Mouse (Mus musculus) ES-E14 (cell line): ENCODE data around the gene Caprin1. TPM values are rescaled to one million over a fixed set of nuclear protein-coding genes. Genes with fewer than 3 reads are reported as not detected.

Source experiments
- DNase-seq: peaks from one replicate; pipeline ENCODE4 v3.0.0-alpha.2; 2013; ENCODE audit warnings: low read depth, low spot score
- H3K27ac ChIP-seq: 2 replicates; pipeline ENCODE4 v1.5.1; 2012; ENCODE audit warnings: low read depth, mild to moderate bottlenecking, low read length, moderate library complexity, mixed read lengths; ENCODE audit not compliant: poor library complexity, insufficient read depth, severe bottlenecking
- H3K36me3 ChIP-seq: 2 replicates; pipeline ENCODE4 v1.6.1; 2012; ENCODE audit warnings: mild to moderate bottlenecking, low read length, moderate library complexity, mixed read lengths; ENCODE audit not compliant: control insufficient read depth, poor library complexity, insufficient read depth, severe bottlenecking
- H3K4me1 ChIP-seq, 2 experiments: fragments of 150-350 bp in 1 of 2; sonication (generic) in 1 of 2; 2 replicates each; pipeline ENCODE4 v1.6.1; 2012; ENCODE audit warnings: low read length in 2 of 2, mild to moderate bottlenecking in 1 of 2, mixed read lengths in 1 of 2; ENCODE audit not compliant: control insufficient read depth in 2 of 2, insufficient read depth in 2 of 2, poor library complexity in 1 of 2
- H3K4me3 ChIP-seq, 2 experiments: fragments of 150-350 bp in 1 of 2; sonication (generic) in 1 of 2; 2 replicates each; pipeline ENCODE4 v1.5.1; 2012; ENCODE audit warnings: low read length in 2 of 2, low read depth in 1 of 2, mild to moderate bottlenecking in 1 of 2, mixed read lengths in 1 of 2; ENCODE audit not compliant: insufficient read depth in 1 of 2, poor library complexity in 1 of 2, severe bottlenecking in 1 of 2
- H3K9ac ChIP-seq: 2 replicates; pipeline ENCODE4 v1.6.1; 2012; ENCODE audit warnings: low read depth, mild to moderate bottlenecking, low read length, mixed read lengths; ENCODE audit not compliant: poor library complexity, insufficient read depth, severe bottlenecking
- H3K9me3 ChIP-seq: fragments of 150-350 bp; sonication (generic); 2 replicates; pipeline ENCODE4 v1.6.1; 2012; ENCODE audit warnings: low read depth, mild to moderate bottlenecking, low read length; ENCODE audit not compliant: control insufficient read depth, insufficient read depth
- CHD2 ChIP-seq: IDR thresholded peaks from 2 replicates; pipeline ENCODE4 v1.6.1; 2014; ENCODE audit warnings: mild to moderate bottlenecking, low read depth, low read length, inconsistent platforms
- HCFC1 ChIP-seq: IDR thresholded peaks from 2 replicates; pipeline ENCODE4 v1.6.1; 2012; ENCODE audit warnings: low read length, inconsistent platforms, borderline replicate concordance; ENCODE audit not compliant: insufficient read depth
- MAFK ChIP-seq: IDR thresholded peaks from 2 replicates; pipeline ENCODE4 v1.6.1; 2014; ENCODE audit warnings: mild to moderate bottlenecking, low read depth, low read length, inconsistent platforms; ENCODE audit not compliant: insufficient read depth
- ZC3H11A ChIP-seq: IDR thresholded peaks from 2 replicates; pipeline ENCODE4 v1.6.1; 2012; ENCODE audit warnings: low read depth, mild to moderate bottlenecking, inconsistent platforms, low read length, borderline replicate concordance
- ZNF384 ChIP-seq: IDR thresholded peaks from 2 replicates; pipeline ENCODE4 v1.6.1; 2012; ENCODE audit warnings: low read depth, low read length, inconsistent platforms
- in situ Hi-C, 2 experiments: fragments of 600-800 bp; cut with MboI; formaldehyde crosslinking; loops; one replicate each; pipeline ENCODE4 v1.15.1; 2025; ENCODE audit warnings: low sequenced_read_pairs in 2 of 2, inconsistent platforms in 1 of 2; ENCODE audit not compliant: unreplicated experiment in 2 of 2
- total RNA-seq: library from RNA; depleted of rRNA; stranded (reverse); fragments of 300-350 nt; gene quantifications from 2 replicates; pipeline ENCODE4 v1.2.3, GENCODE M21; 2012

Gene Caprin1
- total RNA-seq, 1 experiment, result 416 TPM

DNA sequence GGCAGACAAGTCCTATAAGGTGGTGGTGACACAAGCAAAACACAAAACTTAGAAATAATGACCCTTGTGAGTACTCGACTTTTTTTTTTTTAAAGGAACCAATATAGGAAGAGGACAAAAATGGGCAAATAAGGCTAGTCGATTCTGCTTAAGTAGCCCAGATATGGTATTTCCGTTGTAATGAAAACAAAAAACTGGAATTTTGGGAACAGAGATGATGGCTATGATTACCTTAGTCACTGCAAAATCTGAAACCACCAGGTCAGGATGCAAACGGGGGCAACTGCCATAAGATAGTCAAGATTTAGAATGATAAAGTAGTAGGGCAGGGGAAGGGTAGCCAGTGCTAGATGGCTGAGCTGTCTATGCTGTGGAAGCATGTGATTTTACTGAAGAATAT, 35.5 kb downstream of the Caprin1 start:
- Histone ChIP-seq H3K36me3 (peaks cover 12% of the 10 kb centered on the region; the same call in 1 of the 2 replicates), H3K4me3 (peak overlapping the region in 1 of 2 experiments; percentile 53; a peak in 2 of 4 replicates), H3K9ac (no peak overlapping the region), H3K4me1 (no peaks in the 10 kb centered on the region; a peak in 1 of 4 replicates), H3K27ac (no peak overlapping the region), H3K9me3 (no peaks in the 10 kb centered on the region)
- TF ChIP-seq HCFC1 (no peak), ZC3H11A (no peak), CHD2 (no peak), ZNF384 (no peak), MAFK (no peak)
- in situ Hi-C loops, result no loop called here
- no peak for DNase-seq

DNA sequence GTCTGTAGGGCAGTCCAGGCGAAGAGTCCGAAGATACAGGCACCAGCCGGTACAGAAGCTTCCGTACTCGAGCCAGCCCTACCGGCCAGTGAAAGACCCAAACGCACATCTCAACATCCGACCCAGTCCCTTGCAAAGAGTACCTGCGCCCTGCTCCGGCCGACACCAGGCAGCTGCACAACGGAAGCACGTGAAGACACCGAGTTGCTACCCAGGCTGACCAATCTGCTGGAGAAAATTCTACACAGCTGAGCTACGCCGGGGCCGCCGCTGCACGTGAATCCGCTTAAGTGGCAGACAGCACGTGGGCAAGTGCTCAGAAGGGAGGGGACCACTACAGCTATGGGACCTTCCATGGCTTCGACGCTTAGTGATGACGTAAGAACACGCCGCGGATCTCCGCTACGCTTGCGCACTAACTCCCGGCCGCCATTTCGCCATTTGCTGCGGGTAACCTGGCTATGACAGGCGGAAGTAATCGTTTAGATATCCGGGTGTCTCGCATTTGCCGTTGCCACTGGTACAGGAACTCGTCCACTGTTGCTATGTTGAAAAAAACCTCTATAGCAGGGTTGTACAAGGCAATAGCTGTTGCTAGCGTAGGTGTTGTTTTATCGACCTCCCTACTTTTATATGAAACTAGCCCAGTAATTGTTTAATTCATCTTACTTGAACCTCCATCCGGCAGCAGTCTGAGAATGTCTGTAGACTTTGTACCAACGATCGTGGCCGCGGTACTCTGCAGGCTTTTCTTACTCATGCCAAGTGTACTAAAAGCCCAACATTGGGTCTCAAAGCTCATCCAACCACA, 36.3 kb downstream of the Caprin1 start, which contains the start of gene Nat10:
Gene Nat10 (minus strand): TSS at position 365 of the 811 bp plus-strand sequence.
- Histone ChIP-seq H3K36me3 (peaks cover 8% of the 10 kb centered on the region), H3K9ac (peak within 1 kb of the TSS; percentile 94), H3K4me3 (peak within 1 kb of the TSS; percentile 68 to 90), H3K9me3 (no peaks in the 10 kb centered on the region), H3K4me1 (no peaks in the 10 kb centered on the region; a peak in 1 of 4 replicates), H3K27ac (peak within 1 kb of the TSS; percentile 83)
- no peak; the same call in 1 of the 2 replicates for TF ChIP-seq CHD2
- no peak for TF ChIP-seq MAFK
- no peak for TF ChIP-seq ZC3H11A
- peak; percentile 88 for TF ChIP-seq HCFC1
- TF ChIP-seq ZNF384, result peak; percentile 90
- in situ Hi-C loops, result no loop called here
- peak; percentile 95 for DNase-seq

DNA sequence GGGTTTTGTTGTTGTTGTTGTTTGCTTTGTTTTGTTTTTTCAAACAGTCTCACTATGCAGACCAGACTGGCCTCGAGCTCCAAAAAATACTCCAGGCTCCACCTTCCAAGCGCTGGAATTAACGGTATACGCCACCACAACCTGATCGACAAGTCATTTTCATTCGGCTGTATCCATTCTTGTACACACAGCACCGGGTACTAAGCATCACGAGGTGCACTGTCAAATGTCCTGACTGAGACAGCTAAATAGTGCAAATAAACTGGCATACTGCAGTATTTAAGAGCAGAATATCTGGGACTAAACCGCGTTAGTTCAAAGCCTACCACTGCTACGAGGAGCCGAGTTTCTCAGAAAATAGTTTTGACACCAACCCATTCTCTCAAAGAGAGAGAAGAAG, 37.0 kb downstream of the Caprin1 start:
- in situ Hi-C loops, result no loop called here
- H3K9ac ChIP-seq, result peak overlapping the region; percentile 94
- H3K27ac ChIP-seq, result peak overlapping the region; percentile 83
- DNase-seq, result no peak
- no peaks in the 10 kb centered on the region for H3K9me3 ChIP-seq
- H3K4me3 ChIP-seq, result peak overlapping the region; percentile 68 to 90
- TF ChIP-seq ZNF384, result no peak
- no peak for TF ChIP-seq ZC3H11A
- no peak for TF ChIP-seq HCFC1
- no peak for TF ChIP-seq MAFK
- no peak; the same call in 1 of the 2 replicates for TF ChIP-seq CHD2
- H3K4me1 ChIP-seq, result no peaks in the 10 kb centered on the region; a peak in 1 of 4 replicates
- H3K36me3 ChIP-seq, result peaks cover 10% of the 10 kb centered on the region

DNA sequence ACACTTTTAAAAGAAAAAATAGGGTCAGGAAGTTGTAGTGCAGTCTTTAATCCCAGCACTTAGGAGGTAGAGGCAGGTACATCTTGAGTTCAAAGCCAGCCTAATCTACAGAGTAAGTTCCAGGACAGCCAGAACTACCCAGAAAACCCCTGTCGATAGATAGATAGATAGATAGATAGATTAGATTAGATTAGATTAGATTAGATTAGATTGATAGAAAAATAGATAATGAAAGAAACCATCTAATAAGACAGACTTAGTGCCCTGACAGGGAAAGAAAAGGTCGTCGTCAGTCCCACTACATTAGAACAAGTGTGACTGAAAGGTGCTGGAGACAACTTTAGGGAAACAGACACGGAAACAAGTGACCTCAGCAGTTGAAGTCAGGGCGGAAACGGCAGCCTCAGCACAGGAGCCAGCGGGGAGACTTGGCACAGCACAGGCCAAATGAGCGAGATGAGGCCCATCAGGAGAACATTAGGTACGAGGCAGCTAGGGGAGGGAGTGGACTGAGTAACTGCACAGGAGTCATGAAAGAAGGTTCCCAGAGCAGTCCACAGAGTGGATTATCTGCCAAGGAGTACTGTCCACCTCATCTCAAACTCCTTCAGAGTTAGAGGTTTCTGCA, 41.9 kb downstream of the Caprin1 start:
- no peak for TF ChIP-seq HCFC1
- no peak for TF ChIP-seq CHD2
- no peak for TF ChIP-seq ZNF384
- no peak for TF ChIP-seq ZC3H11A
- TF ChIP-seq MAFK, result no peak
- in situ Hi-C loops, result no loop called here
- no peak overlapping the region for H3K27ac ChIP-seq
- no peak overlapping the region for H3K4me3 ChIP-seq
- H3K36me3 ChIP-seq, result peaks cover 45% of the 10 kb centered on the region
- no peaks in the 10 kb centered on the region for H3K9me3 ChIP-seq
- H3K9ac ChIP-seq, result no peak overlapping the region
- DNase-seq, result no peak
- no peaks in the 10 kb centered on the region for H3K4me1 ChIP-seq
